Mouse (Mus musculus) kidney, adult 2 months (tissue): ENCODE data around the gene Trim14. TPM values are rescaled to one million over a fixed set of nuclear protein-coding genes. Genes with fewer than 3 reads are reported as not detected.

ENCODE experiments used
- DNase-seq: peaks from one replicate; pipeline ENCODE4 v3.0.0; 2021
- H3K27ac ChIP-seq: fragments of 200-500 bp; 2 replicates; pipeline ENCODE4 v1.5.1; 2012; ENCODE audit warnings: low read depth, low read length, control low read depth, inconsistent platforms; ENCODE audit not compliant: insufficient read depth
- H3K27me3 ChIP-seq: fragments of 200-500 bp; replicated peaks from 2 replicates; pipeline ENCODE4 v1.6.1; 2012; ENCODE audit warnings: mild to moderate bottlenecking, moderate library complexity, low read length, inconsistent platforms; ENCODE audit not compliant: control insufficient read depth, insufficient read depth
- H3K36me3 ChIP-seq: fragments of 200-500 bp; 2 replicates; pipeline ENCODE4 v1.6.1; 2012; ENCODE audit warnings: mild to moderate bottlenecking, moderate library complexity, low read length, inconsistent platforms; ENCODE audit not compliant: control insufficient read depth, insufficient read depth
- H3K4me1 ChIP-seq: fragments of 200-500 bp; 2 replicates; pipeline ENCODE4 v1.6.1; 2011; ENCODE audit warnings: low read length; ENCODE audit not compliant: control insufficient read depth, insufficient read depth
- H3K4me3 ChIP-seq: fragments of 200-500 bp; 2 replicates; pipeline ENCODE4 v1.5.1; 2011; ENCODE audit warnings: mild to moderate bottlenecking, low read depth, low read length, control low read depth; ENCODE audit not compliant: insufficient read depth
- CTCF ChIP-seq: fragments of 200-500 bp; conservative IDR thresholded peaks from 2 replicates; pipeline ENCODE4 v1.5.1; 2011; ENCODE audit warnings: low read depth, mild to moderate bottlenecking, control low read depth, low read length, moderate library complexity, mixed read lengths; ENCODE audit not compliant: insufficient read depth, insufficient read length
- POLR2A ChIP-seq: fragments of 200-500 bp; IDR thresholded peaks from one replicate; pipeline ENCODE4 v1.6.1; 2011; ENCODE audit warnings: low read depth, low read length, control low read depth
- WGBS: fragments of 180-500 bp; shearing (Covaris S2); methylation state at CpG from one replicate; pipeline ENCODE4 v1.1.7; 2018; 5-methylcytosine and 5-hydroxymethylcytosine counted together
- polyA plus RNA-seq: library from polyadenylated mRNA; depleted of rRNA; stranded (reverse); fragments of >200 nt; gene quantifications from 2 replicates; pipeline ENCODE4 v1.2.3, GENCODE M21; 2012

The Trim14 gene
- polyA plus RNA-seq, 1 experiment = 2.6 TPM

- no peak overlapping the region for H3K27ac ChIP-seq
- DNase-seq = no peak
- no peak overlapping the region for H3K4me3 ChIP-seq
- TF ChIP-seq POLR2A = no peak
- no peak for TF ChIP-seq CTCF
- WGBS = 95% methylated on average over 6 of the region's 6 CpGs
- H3K36me3 ChIP-seq = no peaks in the 10 kb centered on the region
- no peaks in the 10 kb centered on the region for H3K4me1 ChIP-seq
- no peaks in the 10 kb centered on the region for H3K27me3 ChIP-seq
Observed at GRCm38 (mm10) chr4:46493071-46493470, 42.9 kb downstream of the Trim14 start.

GRCm38 (mm10) chr4:46489028-46489925 is 46.7 kb downstream of the Trim14 start, which contains the start of gene Nans:
Gene Nans (plus strand): TSS chr4:46489248.
- Histone ChIP-seq H3K27me3 (no peaks in the 10 kb centered on the region), H3K4me1 (peaks cover 3% of the 10 kb centered on the region; the same call in 1 of the 2 replicates), H3K36me3 (no peaks in the 10 kb centered on the region), H3K27ac (no peak within 1 kb of the TSS), H3K4me3 (peak within 1 kb of the TSS; percentile 81)
- TF ChIP-seq POLR2A = no peak
- no peak for TF ChIP-seq CTCF
- DNase-seq = peak; percentile 97
- WGBS = under 1% methylated on average over 58 of the region's 58 CpGs

GRCm38 (mm10) chr4:46487348-46487747 is 48.6 kb downstream of the Trim14 start:
- peak; percentile 88 for DNase-seq
- TF ChIP-seq CTCF (no peak), POLR2A (no peak)
- no peak overlapping the region for H3K4me3 ChIP-seq
- no peaks in the 10 kb centered on the region for H3K36me3 ChIP-seq
- H3K27me3 ChIP-seq = no peaks in the 10 kb centered on the region
- H3K4me1 ChIP-seq = peaks cover 3% of the 10 kb centered on the region; the same call in 1 of the 2 replicates
- no peak overlapping the region for H3K27ac ChIP-seq
- WGBS = 77% methylated on average over 5 of the region's 5 CpGs

- no peak for TF ChIP-seq POLR2A
- no peak overlapping the region for H3K27ac ChIP-seq
- WGBS = 34% methylated on average over 14 of the region's 14 CpGs
- peaks cover 3% of the 10 kb centered on the region; the same call in 1 of the 2 replicates for H3K4me1 ChIP-seq
- peak; percentile 89 for DNase-seq
- H3K4me3 ChIP-seq = no peak overlapping the region
- H3K36me3 ChIP-seq = no peaks in the 10 kb centered on the region
- H3K27me3 ChIP-seq = no peaks in the 10 kb centered on the region
Observed at GRCm38 (mm10) chr4:46485696-46486417, 50.1 kb downstream of the Trim14 start.

- Histone ChIP-seq H3K4me1 (no peaks in the 10 kb centered on the region), H3K36me3 (no peaks in the 10 kb centered on the region; the same call in 1 of the 2 replicates), H3K4me3 (no peak overlapping the region), H3K27me3 (no peaks in the 10 kb centered on the region), H3K27ac (no peak overlapping the region)
- TF ChIP-seq CTCF (no peak), POLR2A (no peak)
- 98% methylated on average over 2 of the region's 2 CpGs for WGBS
- DNase-seq = no peak
Observed at GRCm38 (mm10) chr4:46479081-46479480, 56.9 kb downstream of the Trim14 start.

- TF ChIP-seq CTCF = no peak
- TF ChIP-seq POLR2A = no peak
Observed at GRCm38 (mm10) chr4:46475101-46475500, 60.8 kb downstream of the Trim14 start.

GRCm38 (mm10) chr4:46465740-46466139 is 70.2 kb downstream of the Trim14 start:
- DNase-seq = no peak
- Histone ChIP-seq H3K27ac (no peak overlapping the region), H3K36me3 (peaks cover 9% of the 10 kb centered on the region), H3K4me1 (no peaks in the 10 kb centered on the region), H3K4me3 (no peak overlapping the region), H3K27me3 (no peaks in the 10 kb centered on the region)
- TF ChIP-seq POLR2A (no peak), CTCF (peak; percentile 39; the same call in 1 of the 2 replicates)
- WGBS = 69% methylated on average over 3 of the region's 3 CpGs

More at GRCm38 (mm10) chr4:46475101-46475500, 60.8 kb downstream of the Trim14 start:
- Histone ChIP-seq H3K27me3 (no peaks in the 10 kb centered on the region), H3K36me3 (peaks cover 5% of the 10 kb centered on the region), H3K4me1 (no peaks in the 10 kb centered on the region), H3K4me3 (no peak overlapping the region), H3K27ac (no peak overlapping the region)
- no peak for DNase-seq
- WGBS = 93% methylated on average over 5 of the region's 5 CpGs
